Mouse (Mus musculus) left cerebral cortex, postnatal 25 days (tissue): ENCODE data around the gene Fbxo3. TPM values are rescaled to one million over a fixed set of nuclear protein-coding genes. Genes with fewer than 3 reads are reported as not detected.
"Not testable (repeated sequence)": the region's sequence is repeated elsewhere in the genome, so short reads cannot be mapped to it uniquely, and the experiment has no call there.

Experiments
- DNase-seq, 2 experiments: peaks; one replicate each; pipeline ENCODE4 v3.0.0; 2022; ENCODE audit warnings: low spot score in 2 of 2, mixed read lengths in 1 of 2
- intact Hi-C: fragments of 180-260 bp; cut with DNase I; formaldehyde crosslinking; loops from one replicate; pipeline ENCODE4 v1.15.1; 2025
- total RNA-seq, 2 experiments: library from RNA; stranded (reverse); gene quantifications; 2 replicates each; pipeline ENCODE4 v1.2.3; 2021

The Fbxo3 gene
- total RNA-seq, 2 experiments from 2014 or later: 59.9 to 60.0 TPM

DNA sequence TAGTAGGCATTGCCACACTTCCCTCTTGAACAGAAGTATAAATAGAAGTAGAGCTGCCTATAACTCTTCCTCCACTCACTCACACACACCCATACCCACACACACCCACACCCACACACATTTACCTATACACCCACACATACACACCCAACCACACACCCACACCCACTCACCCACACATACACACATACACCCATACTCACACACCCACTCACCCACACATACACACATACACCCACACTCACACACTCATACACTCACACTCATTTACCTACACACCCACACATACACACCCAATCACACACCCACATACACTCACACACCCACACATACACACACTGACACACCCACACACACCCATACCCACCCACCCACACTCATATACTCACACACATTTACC is 55.0 kb downstream of the Fbxo3 start:
- intact Hi-C loops: no loop called here
- no peak for DNase-seq

DNA sequence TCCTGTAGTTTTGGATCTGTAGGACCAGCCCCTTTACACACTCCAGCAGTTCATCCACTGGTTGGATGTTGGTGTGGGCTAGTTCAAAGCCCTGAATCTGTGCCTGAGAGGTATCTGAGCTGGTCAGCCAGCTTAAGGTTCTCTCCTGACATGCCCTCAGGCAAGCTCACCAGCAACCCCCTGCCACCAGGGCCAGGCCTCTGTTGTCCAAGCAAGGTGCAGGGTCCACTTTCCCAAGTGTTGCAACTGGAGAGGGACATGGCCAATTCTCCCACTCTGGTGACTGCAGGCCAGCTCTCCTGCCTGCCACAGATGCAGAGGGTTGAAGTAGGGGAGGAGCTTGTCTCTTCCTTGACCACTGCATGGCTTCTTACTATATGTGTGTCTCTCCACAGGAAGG is 56.5 kb downstream of the Fbxo3 start:
- intact Hi-C loops, DNase-seq: not testable (repeated sequence)

DNA sequence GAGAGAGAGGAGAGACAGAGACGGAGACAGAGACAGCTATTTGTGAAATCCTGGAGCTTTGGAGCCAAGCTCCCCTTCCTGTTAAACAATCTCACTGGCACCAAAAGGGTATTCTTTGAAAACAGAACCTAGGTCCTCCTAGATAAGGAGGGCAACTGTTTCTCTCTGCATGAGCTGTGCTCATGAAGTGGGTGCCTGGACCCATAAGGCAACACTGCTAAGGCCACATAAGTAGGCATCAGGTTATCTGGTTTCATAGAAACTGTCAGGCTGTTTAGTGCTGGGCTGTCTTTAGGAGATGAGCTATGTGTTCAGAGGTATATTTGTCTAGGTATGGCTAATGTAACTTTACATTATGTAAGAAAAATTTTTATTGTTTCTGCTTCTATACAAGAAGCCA is 60.0 kb downstream of the Fbxo3 start:
- intact Hi-C loops, DNase-seq: not testable (repeated sequence)

DNA sequence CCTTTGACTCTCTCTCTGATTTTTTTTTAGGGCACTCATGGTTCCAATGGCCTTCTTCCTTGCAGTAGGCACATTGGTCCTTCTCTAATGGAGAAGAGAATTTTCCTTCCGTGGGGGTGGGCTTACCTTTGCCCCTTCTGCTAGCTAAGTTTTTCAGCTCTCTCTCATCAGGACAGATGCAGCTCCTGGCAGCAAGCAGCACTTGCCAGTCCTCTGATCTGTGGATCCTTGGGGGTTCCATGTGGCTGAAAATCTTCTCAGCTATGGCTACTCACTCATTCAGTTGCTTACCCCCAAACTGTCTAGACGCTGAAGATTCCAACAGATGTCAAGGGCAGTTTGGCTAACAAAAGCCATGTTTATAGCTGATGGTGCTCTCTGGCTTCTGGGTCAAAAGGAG is 65.8 kb downstream of the Fbxo3 start:
- intact Hi-C loops: no loop called here
- no peak for DNase-seq

DNA sequence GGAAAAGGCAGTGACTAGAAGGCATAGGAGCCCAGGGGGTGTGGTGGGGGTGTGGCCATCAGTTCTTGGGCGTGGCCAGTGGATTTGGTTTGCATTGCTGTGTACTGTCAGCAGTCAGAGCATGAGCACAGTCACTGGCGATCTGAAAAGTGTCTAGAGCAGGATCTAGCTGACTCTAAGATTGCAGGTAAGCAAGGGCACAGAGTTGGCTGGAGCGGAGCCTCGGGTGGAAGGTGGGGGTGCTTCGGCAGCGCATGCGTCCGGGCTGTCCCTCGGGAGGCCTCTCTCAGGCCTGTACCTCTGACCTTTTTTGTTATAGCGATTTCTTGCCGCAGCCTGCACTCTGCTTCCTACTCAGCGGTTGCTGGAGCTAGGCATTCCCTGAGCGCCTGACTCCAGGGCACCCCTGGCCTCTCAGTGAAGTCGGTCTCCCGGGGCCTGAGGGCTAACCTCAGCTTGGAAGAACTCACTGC is 68.3 kb downstream of the Fbxo3 start, which contains the start of gene Cd59a:
TSS of gene Cd59a (plus strand) at position 61 of the 473 bp plus-strand sequence.
- peak; percentile 12 to 34 for DNase-seq
- intact Hi-C loops: loop anchor here (1.0 kb wide), 1 partner anchor 27 kb away; the partner anchor contains the start of gene Gm10799

- no peak for DNase-seq
- intact Hi-C loops: no loop called here
Measured at GRCm38 (mm10) chr2:104096256-104096655, 68.7 kb downstream of the Fbxo3 start.

DNA sequence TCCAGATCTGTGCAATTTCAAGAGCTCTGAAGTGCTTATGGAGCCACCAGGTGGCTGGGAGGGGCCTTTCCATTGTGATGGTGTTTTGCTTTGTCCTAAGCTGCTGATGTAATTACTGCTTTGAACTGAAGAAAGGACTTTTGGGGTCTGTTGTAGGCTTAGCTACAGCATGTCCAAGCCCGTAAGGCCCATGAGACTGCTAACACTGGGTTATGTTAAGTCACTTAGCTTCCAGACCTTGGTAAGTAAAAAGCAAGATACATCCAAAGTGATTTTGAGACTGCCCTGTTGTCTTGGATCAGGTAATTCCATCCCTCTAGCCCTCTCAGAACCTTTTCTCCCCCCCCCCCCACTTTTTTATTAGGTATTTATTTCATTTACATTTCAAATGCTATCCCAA is 69.3 kb downstream of the Fbxo3 start:
- DNase-seq, intact Hi-C loops: not testable (repeated sequence)

GRCm38 (mm10) chr2:104097396-104097795 is 69.9 kb downstream of the Fbxo3 start:
- intact Hi-C loops: not testable (repeated sequence)

DNA sequence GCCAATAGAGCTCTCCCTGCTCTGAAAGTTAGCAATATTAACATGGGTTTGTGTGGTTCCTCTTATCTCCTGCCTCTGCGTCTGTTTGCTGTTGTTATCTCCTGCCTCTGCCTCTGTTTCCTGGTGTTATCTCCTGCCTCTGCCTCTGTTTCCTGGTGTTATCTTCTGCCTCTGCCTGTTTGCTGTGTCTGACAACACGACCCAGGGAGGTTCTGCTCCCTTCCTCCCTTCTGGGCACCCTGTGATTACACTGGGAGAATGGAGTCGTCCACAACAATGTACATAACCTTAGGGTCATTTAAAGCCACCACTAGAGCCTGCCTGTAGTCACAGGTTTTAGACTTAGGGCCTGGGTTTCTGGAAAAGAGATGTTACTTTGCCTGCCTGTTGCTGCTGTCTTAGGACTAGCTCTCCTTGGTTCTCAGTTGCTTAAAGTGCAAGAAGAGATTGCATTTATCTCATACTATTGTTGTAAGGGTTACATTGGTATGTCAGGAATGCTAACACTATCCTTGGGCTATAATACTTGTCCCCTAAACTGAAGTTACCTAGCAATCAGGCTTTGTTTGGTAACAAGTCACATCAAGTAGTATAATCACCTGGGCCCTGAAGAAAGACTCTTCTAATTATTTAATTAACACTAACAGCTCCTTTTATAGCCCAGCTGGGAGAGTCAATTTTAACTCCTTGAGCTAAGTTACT is 71.2 kb downstream of the Fbxo3 start:
- intact Hi-C loops: no loop called here
- DNase-seq: no peak

More at GRCm38 (mm10) chr2:104097396-104097795, 69.9 kb downstream of the Fbxo3 start:
- DNase-seq: not testable (repeated sequence)

GRCm38 (mm10) chr2:104099231-104099585 is 71.7 kb downstream of the Fbxo3 start:
- intact Hi-C loops: no loop called here

GRCm38 (mm10) chr2:104099946-104100345 is 72.4 kb downstream of the Fbxo3 start:
- intact Hi-C loops: no loop called here
- no peak for DNase-seq

More at GRCm38 (mm10) chr2:104099231-104099585, 71.7 kb downstream of the Fbxo3 start:
- no peak for DNase-seq

DNA sequence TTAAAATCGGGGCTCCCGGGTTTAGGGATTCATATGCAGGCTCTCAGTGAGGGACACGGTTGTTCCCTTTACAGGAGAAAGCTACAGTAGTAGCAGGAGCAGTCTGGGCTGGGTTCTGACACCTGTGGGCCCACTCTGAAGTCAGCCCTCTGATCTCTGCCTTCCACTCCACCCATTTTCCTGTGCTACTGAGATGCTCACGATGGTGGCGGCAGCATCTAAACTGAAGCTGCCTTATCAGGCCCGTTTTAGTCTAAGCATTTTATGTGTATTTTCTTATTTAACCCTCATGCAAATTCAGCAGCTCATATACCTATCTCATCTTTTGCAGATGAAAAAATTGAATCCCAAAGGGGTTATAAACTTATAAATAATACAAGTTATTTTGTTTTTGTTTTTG is 77.3 kb downstream of the Fbxo3 start:
- no peak for DNase-seq
- intact Hi-C loops: no loop called here

DNA sequence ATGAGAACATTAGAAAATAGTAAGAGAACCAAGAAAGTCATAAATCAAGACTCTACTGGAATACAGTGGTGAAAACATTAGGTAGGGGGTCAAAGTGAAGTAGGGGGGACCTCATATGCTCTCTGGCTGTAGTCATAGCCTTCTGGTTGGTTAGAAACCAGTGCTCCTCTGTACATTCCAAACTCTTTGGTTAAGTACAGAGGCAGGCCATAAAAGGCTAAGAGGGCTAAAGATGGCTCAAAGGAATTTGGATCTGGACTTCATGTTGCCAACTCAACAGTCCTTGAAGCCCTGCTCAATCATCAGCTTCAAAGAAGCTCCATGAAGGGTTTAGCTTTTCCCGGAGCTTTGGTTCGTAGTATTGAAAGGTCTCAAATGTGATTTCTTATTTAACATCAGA is 81.5 kb downstream of the Fbxo3 start:
- DNase-seq, intact Hi-C loops: not testable (repeated sequence)

DNA sequence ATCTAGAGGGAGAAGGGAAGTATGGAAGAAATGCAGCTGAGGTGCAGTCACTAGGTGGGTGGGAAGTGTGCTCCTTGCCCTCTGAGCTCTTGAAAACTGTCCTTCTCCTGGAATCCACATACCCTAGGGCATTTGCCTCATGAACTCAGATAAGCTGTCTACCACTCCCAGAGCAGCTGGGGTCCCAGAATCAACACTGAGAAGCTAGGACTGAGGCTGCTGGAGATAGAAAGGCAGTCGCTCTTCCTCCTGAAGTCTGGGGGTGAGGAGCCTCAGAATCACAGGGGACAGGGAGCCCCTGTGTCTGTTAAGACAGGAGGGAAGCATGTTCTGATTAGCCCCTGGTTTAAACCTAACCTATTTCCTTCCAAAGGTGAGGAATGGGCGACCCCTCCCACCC is 82.0 kb downstream of the Fbxo3 start:
- no peak for DNase-seq
- intact Hi-C loops: no loop called here

DNA sequence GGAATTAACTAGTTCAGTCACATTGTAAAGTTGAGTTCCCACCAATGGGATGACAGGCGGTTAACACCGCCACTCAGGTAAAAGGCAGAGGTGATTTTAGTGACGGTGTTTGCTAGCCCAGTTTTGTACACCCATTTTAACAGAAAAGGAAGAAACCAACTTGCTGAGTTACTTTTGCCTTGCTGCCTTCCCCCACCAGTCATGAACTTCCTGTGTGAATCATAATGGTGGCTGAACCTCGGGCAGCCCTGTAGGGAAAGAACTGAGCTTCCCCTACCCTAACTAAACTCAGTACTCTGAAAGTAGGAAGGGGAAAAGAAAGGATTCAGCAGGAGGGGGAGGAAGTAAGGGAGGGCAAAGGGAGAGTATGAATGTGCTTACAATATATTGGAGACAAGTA is 82.5 kb downstream of the Fbxo3 start:
- intact Hi-C loops: no loop called here
- DNase-seq: no peak

GRCm38 (mm10) chr2:104111170-104111797 is 83.8 kb downstream of the Fbxo3 start:
- intact Hi-C loops, DNase-seq: not testable (repeated sequence)

Other genes starting within 250 kb of the Fbxo3 start
- gene Caprin1, start 230.1 kb upstream of the Fbxo3 start, total RNA-seq: 100 to 1,000 TPM; 329 to 340 TPM
- 10 to 100 TPM; 16.7 to 22.7 TPM for gene Lmo2, start 69.7 kb upstream of the Fbxo3 start, total RNA-seq
- not detected for gene 4931422A03Rik, start 640 bp downstream of the Fbxo3 start, total RNA-seq
- gene Gm10912, start 38.1 kb downstream of the Fbxo3 start, total RNA-seq: under 1 TPM in 1 of 2 experiments, not detected in 1; 0.34 TPM
- gene Gm10799, start 40.8 kb downstream of the Fbxo3 start, total RNA-seq: not detected
- under 1 TPM in 1 of 2 experiments, not detected in 1; 0.78 TPM for gene Cd59b, start 42.1 kb downstream of the Fbxo3 start, total RNA-seq
- 1 to 10 TPM; 3.6 to 4.3 TPM for gene Cd59a, start 68.1 kb downstream of the Fbxo3 start, total RNA-seq
- gene A930018P22Rik, start 95.0 kb downstream of the Fbxo3 start, total RNA-seq: not detected